In genomic region chr1:33578593-33578992, GRCm38 (mm10) we compare ENCODE assay signal across 18 mouse cellular contexts.
DNase-seq lines count a peak whose midpoint lies in the region; ATAC-seq and TF ChIP-seq lines count a peak whose summit lies in the region.
"Had no signal": no experiment of that assay in that cellular context is flagged by ENCODE, and none has a peak within 500 bp of the region (broad histone marks: within the 10 kb centered on the region; RNA-seq: fewer than 3 reads in every experiment).

No protein-coding gene starts in this region.

- H3K36me3 ChIP-seq in G1E (replicated peaks) = peaks cover 34% of the 10 kb centered on the region
- H3K36me3 ChIP-seq in liver, embryonic 16.5 days (ENCODE audit: control insufficient read depth, insufficient read depth) = no peaks in the 10 kb centered on the region
- no peaks in the 10 kb centered on the region for H3K36me3 ChIP-seq in thymus, adult 2 months (ENCODE audit: control insufficient read depth, insufficient read depth, low read length)
- H3K36me3 ChIP-seq in intestine, embryonic 15.5 days = no peaks in the 10 kb centered on the region
- H3K36me3 ChIP-seq in midbrain, embryonic 14.5 days (ENCODE audit: control insufficient read depth, insufficient read depth, low read length) = no peaks in the 10 kb centered on the region
- H3K36me3 ChIP-seq: embryonic facial prominence, embryonic 15.5 days had no signal

- TF ChIP-seq POLR2A in thymus, adult 2 months (IDR thresholded peaks at IDR 0.05; ENCODE audit: control insufficient read depth, extremely low read depth, insufficient read depth, low read length, poor library complexity) = no peak

- H3K4me2 ChIP-seq in liver, embryonic 16.5 days (ENCODE audit: low read depth, low read length) = no peak overlapping the region
- H3K4me2 ChIP-seq in intestine, embryonic 15.5 days (replicated peaks) = no peak overlapping the region
- H3K4me2 ChIP-seq in midbrain, embryonic 14.5 days (ENCODE audit: low read length) = no peak overlapping the region
- H3K4me2 ChIP-seq: embryonic facial prominence, embryonic 15.5 days had no signal

- H3K9me3 ChIP-seq in G1E (replicated peaks) = no peaks in the 10 kb centered on the region
- no peaks in the 10 kb centered on the region for H3K9me3 ChIP-seq in liver, embryonic 16.5 days (replicated peaks; ENCODE audit: control insufficient read depth, low read length)
- no peaks in the 10 kb centered on the region for H3K9me3 ChIP-seq in intestine, embryonic 15.5 days
- H3K9me3 ChIP-seq in midbrain, embryonic 14.5 days (ENCODE audit: control insufficient read depth, low read length) = no peaks in the 10 kb centered on the region
- H3K9me3 ChIP-seq: embryonic facial prominence, embryonic 15.5 days had no signal

- no peak for TF ChIP-seq CTCF in G1E (IDR thresholded peaks at IDR 0.05; ENCODE audit: low read depth, low read length)
- TF ChIP-seq CTCF in thymus, adult 2 months (IDR thresholded peaks at IDR 0.05; ENCODE audit: borderline replicate concordance, control insufficient read depth, extremely low read depth, insufficient read depth, low read length, poor library complexity) = no peak

- WGBS in liver, embryonic 16.5 days (ENCODE audit: insufficient replicate concordance) = 29% methylated on average over 6 of the region's 6 CpGs
- WGBS in thymus, adult 2 months = 5% methylated on average over 6 of the region's 6 CpGs
- WGBS in intestine, embryonic 15.5 days = 69% methylated on average over 6 of the region's 6 CpGs
- 86% methylated on average over 6 of the region's 6 CpGs for WGBS in midbrain, embryonic 14.5 days

- H3K27ac ChIP-seq in liver, embryonic 16.5 days (ENCODE audit: low read length) = peak overlapping the region; percentile 54; the same call in 1 of the 2 replicates
- H3K27ac ChIP-seq in thymus, adult 2 months (ENCODE audit: control insufficient read depth, insufficient read depth, low read length) = peak overlapping the region; percentile 85
- H3K27ac ChIP-seq in intestine, embryonic 15.5 days = no peak overlapping the region
- H3K27ac ChIP-seq in midbrain, embryonic 14.5 days (replicated peaks; ENCODE audit: low read depth, low read length) = no peak overlapping the region
- H3K27ac ChIP-seq: embryonic facial prominence, embryonic 15.5 days had no signal

- H3K27me3 ChIP-seq in G1E (ENCODE audit: insufficient read depth, low read length) = no peaks in the 10 kb centered on the region
- no peaks in the 10 kb centered on the region for H3K27me3 ChIP-seq in liver, embryonic 16.5 days (ENCODE audit: control insufficient read depth, insufficient read depth, low read depth, low read length)
- no peaks in the 10 kb centered on the region for H3K27me3 ChIP-seq in thymus, adult 2 months (ENCODE audit: control insufficient read depth, insufficient read depth, low read length)
- H3K27me3 ChIP-seq in intestine, embryonic 15.5 days (replicated peaks) = no peaks in the 10 kb centered on the region
- no peaks in the 10 kb centered on the region for H3K27me3 ChIP-seq in midbrain, embryonic 14.5 days (ENCODE audit: control insufficient read depth, insufficient read depth, low read length)
- H3K27me3 ChIP-seq: embryonic facial prominence, embryonic 15.5 days had no signal

- peaks cover 69% of the 10 kb centered on the region for H3K4me1 ChIP-seq in G1E (ENCODE audit: insufficient read depth, low read depth, low read length)
- peaks cover 16% of the 10 kb centered on the region for H3K4me1 ChIP-seq in liver, embryonic 16.5 days (ENCODE audit: control insufficient read depth, low read depth, low read length)
- peaks cover 21% of the 10 kb centered on the region for H3K4me1 ChIP-seq in thymus, adult 2 months (replicated peaks; ENCODE audit: control insufficient read depth, insufficient read depth, low read length)
- peaks cover 4% of the 10 kb centered on the region; the same call in 1 of the 2 replicates for H3K4me1 ChIP-seq in intestine, embryonic 15.5 days (replicated peaks)
- no peaks in the 10 kb centered on the region for H3K4me1 ChIP-seq in midbrain, embryonic 14.5 days (ENCODE audit: control insufficient read depth, insufficient read depth, low read length)
- H3K4me1 ChIP-seq: embryonic facial prominence, embryonic 15.5 days had no signal

- H3K4me3 ChIP-seq in G1E (ENCODE audit: low read depth, low read length) = peak overlapping the region; percentile 20; the same call in 1 of the 2 replicates
- H3K4me3 ChIP-seq in liver, embryonic 16.5 days (ENCODE audit: low read depth, low read length) = no peak overlapping the region
- H3K4me3 ChIP-seq in thymus, adult 2 months (ENCODE audit: control insufficient read depth, insufficient read depth, low read length) = no peak overlapping the region
- H3K4me3 ChIP-seq in intestine, embryonic 15.5 days (replicated peaks) = no peak overlapping the region
- no peak overlapping the region for H3K4me3 ChIP-seq in midbrain, embryonic 14.5 days (replicated peaks; ENCODE audit: low read depth, low read length)
- H3K4me3 ChIP-seq: embryonic facial prominence, embryonic 15.5 days had no signal

- ATAC-seq in G1E (ENCODE audit: extremely low read depth, insufficient number of reproducible peaks, low FRiP score, poor library complexity, severe bottlenecking) = peak; percentile 52
- ATAC-seq in liver, embryonic 16.5 days (ENCODE audit: low read depth) = no peak
- no peak for ATAC-seq in intestine, embryonic 15.5 days
- ATAC-seq in midbrain, embryonic 14.5 days (ENCODE audit: low FRiP score, low TSS enrichment) = no peak
- ATAC-seq: forebrain, postnatal 0 days; lung, postnatal 0 days; midbrain, embryonic 16.5 days had no signal

- peak; percentile 41 for DNase-seq in CD4-positive, CD25-positive, alpha-beta regulatory T cell, adult 2 months (ENCODE audit: low read depth, low spot score)
- peak; percentile 64 for DNase-seq in G1E (ENCODE audit: low spot score)
- peak; percentile 63 for DNase-seq in thymus, adult 2 months
- DNase-seq in frontal cortex, postnatal 10 days (ENCODE audit: low spot score in 2 of 2) = no peak
- no peak for DNase-seq in midbrain, embryonic 14.5 days
- DNase-seq: cerebellum, postnatal 25 days; forebrain, postnatal 0 days; gastrocnemius, postnatal 36 days; heart, postnatal 36 days; kidney, adult 18-20 months; layer of hippocampus, adult 9-11 months; left cerebral cortex, postnatal 4 days; right cerebral cortex, postnatal 4 days had no signal

- no peak overlapping the region for H3K9ac ChIP-seq in liver, embryonic 16.5 days (ENCODE audit: low read depth, low read length)
- no peak overlapping the region for H3K9ac ChIP-seq in intestine, embryonic 15.5 days
- H3K9ac ChIP-seq in midbrain, embryonic 14.5 days (replicated peaks; ENCODE audit: low read length) = no peak overlapping the region
- H3K9ac ChIP-seq: embryonic facial prominence, embryonic 15.5 days; forebrain, postnatal 0 days had no signal

Comparison
In these comparisons a context has a peak if more than half of its experiments do, and no peak if none do; other contexts are left out.
1. DNase-seq: peak in CD4-positive, CD25-positive, alpha-beta regulatory T cell, adult 2 months (single experiment), G1E (single experiment) and thymus, adult 2 months (single experiment); none in frontal cortex, postnatal 10 days (0 of 2) and midbrain, embryonic 14.5 days (single experiment).
2. H3K27ac ChIP-seq: peak in liver, embryonic 16.5 days (single experiment) and thymus, adult 2 months (single experiment); none in intestine, embryonic 15.5 days (single experiment) and midbrain, embryonic 14.5 days (single experiment).